Mouse (Mus musculus) thymus, adult 18-20 months (tissue): ENCODE results near the gene Satb2.
"Not testable (repeated sequence)": the region's sequence is repeated elsewhere in the genome, so short reads cannot be mapped to it uniquely, and the experiment has no call there.

Source experiments
- DNase-seq, 2 experiments: peaks; one replicate each; pipeline ENCODE4 v3.0.0; 2022; ENCODE audit warnings: mixed read lengths in 2 of 2

Gene Satb2

GRCm38 (mm10) chr1:56822735-56823134 is 155.7 kb downstream of the Satb2 start:
- DNase-seq = no peak

GRCm38 (mm10) chr1:56822025-56822424 is 156.4 kb downstream of the Satb2 start:
- no peak for DNase-seq

- DNase-seq = no peak
Observed at GRCm38 (mm10) chr1:56813506-56813905, 164.9 kb downstream of the Satb2 start.

GRCm38 (mm10) chr1:56812961-56813360 is 165.5 kb downstream of the Satb2 start:
- no peak for DNase-seq

GRCm38 (mm10) chr1:56811486-56811885 is 167.0 kb downstream of the Satb2 start:
- DNase-seq = no peak

- no peak for DNase-seq
Observed at GRCm38 (mm10) chr1:56806006-56806405, 172.4 kb downstream of the Satb2 start.

- no peak for DNase-seq
Observed at GRCm38 (mm10) chr1:56800611-56801010, 177.8 kb downstream of the Satb2 start.

GRCm38 (mm10) chr1:56795016-56795608 is 183.3 kb downstream of the Satb2 start:
- DNase-seq = no peak

GRCm38 (mm10) chr1:56789641-56790040 is 188.8 kb downstream of the Satb2 start:
- no peak for DNase-seq

GRCm38 (mm10) chr1:56782139-56782538 is 196.3 kb downstream of the Satb2 start:
- DNase-seq = not testable (repeated sequence)

- DNase-seq = no peak
Observed at GRCm38 (mm10) chr1:56764205-56764604, 214.2 kb downstream of the Satb2 start.

GRCm38 (mm10) chr1:56761512-56761911 is 216.9 kb downstream of the Satb2 start:
- no peak for DNase-seq

- DNase-seq = no peak
Observed at GRCm38 (mm10) chr1:56753283-56753682, 225.2 kb downstream of the Satb2 start.

GRCm38 (mm10) chr1:56750693-56751092 is 227.8 kb downstream of the Satb2 start:
- DNase-seq = no peak

GRCm38 (mm10) chr1:56749629-56750311 is 228.7 kb downstream of the Satb2 start:
- no peak for DNase-seq

- DNase-seq = no peak
Observed at GRCm38 (mm10) chr1:56748876-56749493, 229.5 kb downstream of the Satb2 start.
